Mouse (Mus musculus): Measurements from ENCODE around the gene Proca1.

GRCm38 (mm10) chr11:78163045-78163444, 30.1 kb upstream of the Proca1 start:
- TF ChIP-seq CTCF (IDR thresholded peaks at IDR 0.05; ENCODE audit: low read depth, low read length) = no peak
- no peak for TF ChIP-seq POLR2A (IDR thresholded peaks at IDR 0.05; ENCODE audit: insufficient read depth, low read length)
- TF ChIP-seq EP300 (IDR thresholded peaks at IDR 0.05; ENCODE audit: insufficient read depth, low read depth, low read length) = no peak

All from ES-Bruce4 (cell line).